Mouse (Mus musculus): ENCODE results near the gene Sbpl. TPM values are rescaled to one million over a fixed set of nuclear protein-coding genes. Genes with fewer than 3 reads are reported as not detected.
"Not testable (repeated sequence)": the region's sequence is repeated elsewhere in the genome, so short reads cannot be mapped to it uniquely, and the experiment has no call there.

Sbpl gene
- polyA plus RNA-seq, 1 experiment, result not detected

GRCm38 (mm10) chr17:23960084-23960738 is 5.1 kb upstream of the Sbpl start:
- no peak for DNase-seq (ENCODE audit: low read depth)

GRCm38 (mm10) chr17:23950828-23951227 is 4.2 kb downstream of the Sbpl start:
- peak; percentile 86 for DNase-seq (ENCODE audit: low read depth)

GRCm38 (mm10) chr17:23949068-23949467 is 6.0 kb downstream of the Sbpl start:
- no peak for DNase-seq (ENCODE audit: low read depth)

GRCm38 (mm10) chr17:23947486-23947885 is 7.6 kb downstream of the Sbpl start:
- DNase-seq (ENCODE audit: low read depth), result not testable (repeated sequence)

DNA sequence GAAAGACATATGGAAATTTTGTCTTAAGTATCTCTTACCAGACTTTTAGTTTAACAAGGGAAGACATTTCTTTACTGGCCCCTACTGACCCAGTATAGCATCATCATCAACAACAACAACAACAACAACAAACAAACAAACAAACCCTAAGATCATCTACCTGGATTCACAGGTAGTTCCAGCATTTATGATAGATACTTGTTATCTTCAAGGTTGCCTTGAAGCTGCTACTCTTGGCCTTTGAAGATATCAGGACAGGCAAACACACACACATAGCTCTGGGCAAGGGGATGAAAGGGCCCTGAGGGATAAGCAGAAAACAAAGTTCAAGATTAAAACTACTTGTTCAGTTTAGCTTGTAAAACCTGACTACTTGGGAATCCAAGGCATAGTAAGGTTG is 13.7 kb downstream of the Sbpl start, which contains the start of gene Sbp:
Gene Sbp, plus strand, starts transcription at position 301 of the 400 bp plus-strand sequence.
- no peak for DNase-seq (ENCODE audit: low read depth)

DNA sequence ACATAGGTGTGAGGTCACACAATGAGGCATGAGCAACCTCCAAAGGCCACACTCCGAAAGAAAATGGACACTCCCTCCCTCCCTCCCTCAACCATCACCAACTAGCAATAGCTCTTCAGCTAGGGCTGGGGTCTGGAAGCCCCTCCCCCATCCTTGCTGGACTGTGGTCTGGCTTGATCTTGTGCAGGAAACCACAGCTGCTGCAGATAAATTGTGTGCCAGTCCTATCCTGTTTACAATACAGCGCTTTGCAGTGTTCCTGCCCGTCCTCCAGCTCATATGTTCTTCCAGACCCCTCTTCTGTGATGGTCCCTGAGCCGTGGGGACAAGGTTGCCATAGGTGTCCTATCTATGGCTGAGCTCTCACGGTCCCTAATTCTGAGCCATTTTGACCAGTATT is 23.9 kb downstream of the Sbpl start:
- no peak for DNase-seq (ENCODE audit: low read depth)

DNA sequence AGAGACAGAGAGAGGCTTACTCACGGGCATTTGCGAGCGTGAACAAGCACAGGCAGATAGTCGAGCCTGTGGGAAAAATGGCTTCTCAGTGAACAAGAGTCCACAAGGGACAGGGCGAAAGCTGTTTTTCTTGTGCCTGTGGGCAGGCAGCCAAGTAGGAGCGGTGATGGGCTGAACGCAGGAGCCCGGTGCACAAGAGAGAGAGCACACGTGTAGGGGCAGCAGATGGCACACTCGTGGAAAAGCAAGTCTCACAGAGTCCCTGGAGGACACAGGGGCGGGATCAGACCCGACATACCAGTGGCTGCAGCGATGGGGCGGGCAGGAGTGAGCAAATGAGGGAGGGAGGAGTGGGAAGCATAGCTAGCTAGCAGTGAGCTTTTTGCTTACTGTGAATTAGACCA is 30.0 kb downstream of the Sbpl start:
- no peak for DNase-seq (ENCODE audit: low read depth)

DNA sequence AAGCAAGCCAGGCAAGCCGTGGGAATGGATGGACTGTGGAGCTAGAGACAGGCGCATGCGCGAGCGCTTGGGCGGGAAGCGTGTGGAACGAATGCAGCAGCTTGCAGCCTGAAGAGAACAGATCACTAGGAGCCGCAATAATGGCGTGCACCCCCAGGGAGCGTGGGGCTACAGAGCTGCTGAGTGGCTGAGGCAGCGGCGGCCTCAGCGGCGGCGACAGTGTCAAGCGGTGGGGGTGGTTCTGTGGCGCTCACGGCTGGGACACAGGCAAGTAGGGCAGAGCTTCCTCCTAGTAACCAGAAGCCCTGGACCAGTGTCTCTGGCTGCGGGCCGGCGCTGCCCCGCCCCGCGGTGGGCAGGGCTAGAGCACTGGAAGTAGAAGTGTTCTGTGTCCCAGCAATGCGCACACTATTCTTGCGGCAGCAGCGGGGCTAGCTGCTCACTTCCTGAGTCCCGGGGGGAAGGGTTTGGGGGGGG is 30.5 kb downstream of the Sbpl start:
- DNase-seq (ENCODE audit: low read depth), result no peak

- not testable (repeated sequence) for DNase-seq (ENCODE audit: low read depth)
These were observed 37.9 kb downstream of the Sbpl start, which contains the start of gene Dcpp3 for GRCm38 (mm10) chr17:23917158-23917557. TSS of gene Dcpp3 (plus strand) at chr17:23917458.

Other genes starting within 250 kb of the Sbpl start
- 0.16 and 0.28 TPM in 2 replicates for gene 1520401A03Rik, start 232.5 kb downstream of the Sbpl start, polyA plus RNA-seq (2012; rRNA removed)
- gene Pkmyt1, start 228.9 kb downstream of the Sbpl start, polyA plus RNA-seq (2012; rRNA removed), result 14.9 and 15.7 TPM in 2 replicates
- 27.7 and 28.9 TPM in 2 replicates for gene Paqr4, start 214.4 kb downstream of the Sbpl start, polyA plus RNA-seq (2012; rRNA removed)
- 0.43 and 0.57 TPM in 2 replicates for gene Kremen2, start 209.4 kb downstream of the Sbpl start, polyA plus RNA-seq (2012; rRNA removed)
- gene Flywch1, start 183.7 kb downstream of the Sbpl start, polyA plus RNA-seq (2012; rRNA removed), result 52.1 and 54.6 TPM in 2 replicates
- 14.1 and 15.4 TPM in 2 replicates for gene Flywch2, start 169.2 kb downstream of the Sbpl start, polyA plus RNA-seq (2012; rRNA removed)
- gene Srrm2, start 164.7 kb downstream of the Sbpl start, polyA plus RNA-seq (2012; rRNA removed), result 381 and 457 TPM in 2 replicates
- gene Elob, start 126.1 kb downstream of the Sbpl start, polyA plus RNA-seq (2012; rRNA removed), result 689 and 774 TPM in 2 replicates
- gene Prss33, start 119.2 kb downstream of the Sbpl start, polyA plus RNA-seq (2012; rRNA removed), result 3.5 and 5.6 TPM in 2 replicates
- gene Prss32, start 111.4 kb downstream of the Sbpl start, polyA plus RNA-seq (2012; rRNA removed), result 0.19 TPM in 1 of 2 replicates, not detected in the other
- gene Prss41, start 111.1 kb downstream of the Sbpl start, polyA plus RNA-seq (2012; rRNA removed), result 0.77 and 1.0 TPM in 2 replicates
- gene Prss21, start 87.2 kb downstream of the Sbpl start, polyA plus RNA-seq (2012; rRNA removed), result 0.18 and 0.76 TPM in 2 replicates
- gene Dcpp1, start 74.4 kb downstream of the Sbpl start, polyA plus RNA-seq (2012; rRNA removed), result not detected in 2 replicates
- gene Dcpp2, start 74.4 kb downstream of the Sbpl start, polyA plus RNA-seq (2012; rRNA removed), result not detected in 2 replicates
- not detected in 2 replicates for gene Dcpp3, start 37.8 kb downstream of the Sbpl start, polyA plus RNA-seq (2012; rRNA removed)
- gene Sbp, start 13.6 kb downstream of the Sbpl start, polyA plus RNA-seq (2012; rRNA removed), result not detected in 2 replicates
- gene Prss30, start 25.3 kb upstream of the Sbpl start, polyA plus RNA-seq (2012; rRNA removed), result 0.46 and 0.53 TPM in 2 replicates
- gene Prss22, start 42.8 kb upstream of the Sbpl start, polyA plus RNA-seq (2012; rRNA removed), result 0.15 and 0.18 TPM in 2 replicates
- gene Prss27, start 82.9 kb upstream of the Sbpl start, polyA plus RNA-seq (2012; rRNA removed), result 1.6 and 2.8 TPM in 2 replicates
- gene Kctd5, start 118.2 kb upstream of the Sbpl start, polyA plus RNA-seq (2012; rRNA removed), result 23.0 and 27.2 TPM in 2 replicates
- 23.8 and 25.8 TPM in 2 replicates for gene Pdpk1, start 195.7 kb upstream of the Sbpl start, polyA plus RNA-seq (2012; rRNA removed)
- 37.6 and 41.4 TPM in 2 replicates for gene Amdhd2, start 208.5 kb upstream of the Sbpl start, polyA plus RNA-seq (2012; rRNA removed)
- 870 and 1,024 TPM in 2 replicates for gene Atp6v0c, start 214.4 kb upstream of the Sbpl start, polyA plus RNA-seq (2012; rRNA removed)

All from gonadal fat pad, adult 2 months (tissue).